In genomic region chr6:141629291-141629690, GRCm38 (mm10) we compare ENCODE assay signal across 33 mouse cellular contexts. TPM values are rescaled to one million over a fixed set of nuclear protein-coding genes. Genes with fewer than 3 reads are reported as not detected.
"Had no signal": no experiment of that assay in that cellular context is flagged by ENCODE, and none has a peak within 500 bp of the region (broad histone marks: within the 10 kb centered on the region; RNA-seq: fewer than 3 reads in every experiment).

TSS of gene Slco1b2 (plus strand) at chr6:141629518.

- H3K36me3 ChIP-seq: heart, embryonic 10.5 days; heart, embryonic 12.5 days; hindbrain, embryonic 10.5 days; hindbrain, embryonic 12.5 days; intestine, embryonic 15.5 days; limb, embryonic 10.5 days; limb, embryonic 12.5 days; liver, embryonic 12.5 days had no signal

- ATAC-seq: hindbrain, embryonic 16.5 days; inflammation-experienced regulatory T-cells, adult 6 months; intestine, embryonic 15.5 days; intestine, postnatal 0 days; liver, embryonic 12.5 days had no signal

- H3K27ac ChIP-seq: gastrocnemius, adult 2 months; heart, embryonic 10.5 days; hindbrain, embryonic 10.5 days; hindbrain, embryonic 12.5 days; hindbrain, embryonic 14.5 days; intestine, embryonic 15.5 days; layer of hippocampus, adult 2 months; left cerebral cortex, adult 2 months; limb, embryonic 10.5 days; limb, embryonic 12.5 days; liver, embryonic 12.5 days; liver, embryonic 14.5 days had no signal

- H3K9ac ChIP-seq: heart, embryonic 12.5 days; hindbrain, embryonic 12.5 days; hindbrain, embryonic 14.5 days; intestine, embryonic 15.5 days; limb, embryonic 12.5 days; liver, embryonic 12.5 days; liver, embryonic 14.5 days had no signal

- H3K4me2 ChIP-seq: heart, embryonic 12.5 days; hindbrain, embryonic 12.5 days; hindbrain, embryonic 14.5 days; intestine, embryonic 15.5 days; limb, embryonic 12.5 days; liver, embryonic 12.5 days had no signal

- DNase-seq: gastrocnemius, adult 2 months; gastrocnemius, postnatal 10 days; gastrocnemius, postnatal 25 days; heart, adult 18-20 months; heart, postnatal 10 days; heart, postnatal 4 days; kidney, adult 2 months; kidney, postnatal 10 days; kidney, postnatal 25 days; kidney, postnatal 4 days had no signal

- H3K4me1 ChIP-seq: heart, embryonic 10.5 days; heart, embryonic 12.5 days; hindbrain, embryonic 10.5 days; hindbrain, embryonic 12.5 days; intestine, embryonic 15.5 days; limb, embryonic 10.5 days; limb, embryonic 12.5 days; liver, embryonic 12.5 days had no signal

- H3K27me3 ChIP-seq: heart, embryonic 12.5 days; hindbrain, embryonic 12.5 days; intestine, embryonic 15.5 days; limb, embryonic 12.5 days; liver, embryonic 12.5 days had no signal

- H3K9me3 ChIP-seq: heart, embryonic 10.5 days; heart, embryonic 12.5 days; hindbrain, embryonic 10.5 days; hindbrain, embryonic 12.5 days; intestine, embryonic 15.5 days; limb, embryonic 10.5 days; limb, embryonic 12.5 days; liver, embryonic 12.5 days had no signal

- H3K4me3 ChIP-seq: gastrocnemius, adult 2 months; heart, embryonic 10.5 days; heart, embryonic 12.5 days; hindbrain, embryonic 10.5 days; hindbrain, embryonic 12.5 days; intestine, embryonic 15.5 days; layer of hippocampus, adult 2 months; left cerebral cortex, adult 2 months; limb, embryonic 10.5 days; limb, embryonic 12.5 days; liver, embryonic 12.5 days had no signal

RNA-seq across cellular contexts. Expression of gene Slco1b2, which starts in this region (rescaled TPM):
- total RNA-seq: gastrocnemius, adult 2 months; gastrocnemius, postnatal 10 days; gastrocnemius, postnatal 25 days; granulocyte monocyte progenitor cell, adult 5-6 weeks; heart, adult 18-20 months; heart, adult 8-10 months; heart, postnatal 10 days; heart, postnatal 25 days; heart, postnatal 4 days; layer of hippocampus, postnatal 10 days; left cerebral cortex, postnatal 14 days had no signal
- polyA plus RNA-seq: heart, embryonic 10.5 days; heart, embryonic 12.5 days; heart, embryonic 14.5 days; hindbrain, embryonic 10.5 days; hindbrain, embryonic 12.5 days; hindbrain, embryonic 14.5 days; hindbrain, embryonic 16.5 days; inflammation-experienced regulatory T-cells, adult 6 months; intestine, embryonic 15.5 days; kidney, embryonic 14.5 days; kidney, embryonic 16.5 days; limb, embryonic 10.5 days; limb, embryonic 12.5 days had no signal
